Comparison of ENCODE assay signal across 8 mouse cellular contexts in the genomic region with DNA sequence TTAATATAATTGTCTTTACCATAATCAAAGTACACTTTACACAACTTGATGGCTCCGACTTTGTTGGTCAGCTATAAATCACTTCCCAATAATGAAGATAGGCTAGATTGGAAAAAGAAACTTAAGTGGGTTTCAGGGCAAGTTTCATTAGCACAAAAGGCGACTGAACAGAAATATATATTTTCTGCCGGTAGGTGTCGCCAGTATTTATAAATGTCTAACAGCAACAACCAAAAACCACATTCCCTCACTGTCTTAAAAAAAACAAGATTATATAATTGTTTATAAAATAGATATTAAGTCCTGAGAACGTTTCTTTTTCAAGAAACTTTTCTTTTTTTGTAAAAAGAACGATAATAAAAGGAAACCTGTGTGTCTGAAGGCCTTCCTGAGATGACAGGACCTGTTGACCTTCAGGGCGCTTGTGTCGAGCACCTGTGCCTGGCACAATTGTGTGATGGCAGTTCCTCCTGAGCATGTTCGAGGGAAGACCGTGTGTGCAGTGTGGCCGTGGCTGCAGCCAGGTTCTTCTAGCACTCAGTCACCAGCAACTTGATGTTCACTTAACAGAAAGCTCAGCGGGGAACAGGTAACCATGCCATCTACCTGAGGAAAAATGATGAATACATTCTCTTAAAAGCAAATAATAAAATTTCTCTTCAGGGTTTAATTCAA.
DNase-seq lines count a peak whose midpoint lies in the region; ATAC-seq and TF ChIP-seq lines count a peak whose summit lies in the region.

No protein-coding gene starts in this region.

- no peak for TF ChIP-seq POLR2A in bone marrow macrophage, adult 2 months (IDR thresholded peaks at IDR 0.05; ENCODE audit: borderline replicate concordance, low read depth, low read length)
- no peak for TF ChIP-seq POLR2A in olfactory bulb, adult 2 months (IDR thresholded peaks at IDR 0.05; ENCODE audit: insufficient read depth, low read depth, low read length)

- peak overlapping the region; percentile 79 for H3K4me2 ChIP-seq in liver, embryonic 14.5 days (ENCODE audit: low read depth)
- H3K4me2 ChIP-seq in liver, embryonic 11.5 days = no peak overlapping the region
- H3K4me2 ChIP-seq in heart, embryonic 14.5 days (ENCODE audit: low read length) = peak overlapping the region; percentile 98; the same call in 1 of the 2 replicates

- H3K4me3 ChIP-seq in liver, embryonic 14.5 days (ENCODE audit: insufficient read depth in 1 of 2, low read depth in 2 of 2, low read length in 2 of 2) = no peak overlapping the region
- H3K4me3 ChIP-seq in liver, embryonic 11.5 days (ENCODE audit: low read depth, low read length) = no peak overlapping the region
- H3K4me3 ChIP-seq in bone marrow macrophage, adult 2 months (ENCODE audit: insufficient read depth, low read length) = no peak overlapping the region
- no peak overlapping the region for H3K4me3 ChIP-seq in heart, embryonic 14.5 days (ENCODE audit: control insufficient read depth in 1 of 2, insufficient read depth in 1 of 2, low read depth in 1 of 2, low read length in 2 of 2)
- H3K4me3 ChIP-seq in olfactory bulb, adult 2 months (ENCODE audit: insufficient read depth, low read depth, low read length) = peak overlapping the region; percentile 46

- ATAC-seq in liver, embryonic 14.5 days (ENCODE audit: insufficient read depth) = no peak
- ATAC-seq in liver, embryonic 11.5 days (replicated peaks; ENCODE audit: low FRiP score) = no peak
- ATAC-seq in heart, embryonic 14.5 days (ENCODE audit: insufficient number of reproducible peaks, insufficient read depth, low FRiP score, low read depth) = no peak
- no peak for ATAC-seq in megakaryocyte-erythroid progenitor cell, adult 5-6 weeks (replicated peaks; ENCODE audit: low FRiP score, low TSS enrichment, poor library complexity, severe bottlenecking)

- TF ChIP-seq EP300 in liver, embryonic 14.5 days (IDR thresholded peaks at IDR 0.05; ENCODE audit: low read depth) = no peak

- TF ChIP-seq CTCF in liver, embryonic 14.5 days (IDR thresholded peaks at IDR 0.05; ENCODE audit: low read depth) = peak; percentile 26
- 0 out of 2 replicates have a peak, but pooled peaks have one; percentile 10 for TF ChIP-seq CTCF in bone marrow macrophage, adult 2 months (IDR thresholded peaks at IDR 0.05; ENCODE audit: low read depth, low read length)
- no peak for TF ChIP-seq CTCF in olfactory bulb, adult 2 months (IDR thresholded peaks at IDR 0.05; ENCODE audit: insufficient read depth, low read depth, low read length)

- H3K4me1 ChIP-seq in liver, embryonic 14.5 days (replicated peaks; ENCODE audit: control insufficient read depth in 2 of 2, insufficient read depth in 2 of 2, low read length in 1 of 2) = peaks cover 0 to 20% of the 10 kb centered on the region in 2 experiments; a peak in 2 of 4 replicates
- H3K4me1 ChIP-seq in liver, embryonic 11.5 days (replicated peaks; ENCODE audit: control insufficient read depth, insufficient read depth, low read length) = peaks cover 9% of the 10 kb centered on the region; the same call in 1 of the 2 replicates
- peaks cover 17% of the 10 kb centered on the region for H3K4me1 ChIP-seq in bone marrow macrophage, adult 2 months (ENCODE audit: control insufficient read depth, insufficient read depth, low read length)
- peaks cover 8 to 13% of the 10 kb centered on the region in 2 experiments for H3K4me1 ChIP-seq in heart, embryonic 14.5 days (ENCODE audit: control insufficient read depth in 2 of 2, insufficient read depth in 2 of 2, low read length in 2 of 2)
- H3K4me1 ChIP-seq in olfactory bulb, adult 2 months (ENCODE audit: control insufficient read depth, insufficient read depth, low read length) = peaks cover 11% of the 10 kb centered on the region

- no peaks in the 10 kb centered on the region for H3K9me3 ChIP-seq in liver, embryonic 14.5 days (ENCODE audit: control insufficient read depth, low read length)
- H3K9me3 ChIP-seq in liver, embryonic 11.5 days (ENCODE audit: control insufficient read depth, low read length) = no peaks in the 10 kb centered on the region
- H3K9me3 ChIP-seq in heart, embryonic 14.5 days (ENCODE audit: control insufficient read depth, low read length) = no peaks in the 10 kb centered on the region

- WGBS in liver, embryonic 14.5 days (ENCODE audit: insufficient replicate concordance) = 24% methylated on average over 12 of the region's 12 CpGs
- WGBS in liver, embryonic 11.5 days = 33% methylated on average over 12 of the region's 12 CpGs
- 33% methylated on average over 12 of the region's 12 CpGs for WGBS in heart, embryonic 14.5 days
- WGBS in olfactory bulb, adult 2 months = 34% methylated on average over 12 of the region's 12 CpGs

- DNase-seq in adrenal gland, postnatal 10 days = peak; percentile 51
- no peak for DNase-seq in adrenal gland, postnatal 25 days
- peak in 1 of 3 experiments; percentile 32 for DNase-seq in liver, embryonic 14.5 days (ENCODE audit: low read depth in 3 of 3, low spot score in 3 of 3)
- no peak for DNase-seq in liver, embryonic 11.5 days (ENCODE audit: low spot score)

- H3K9ac ChIP-seq in liver, embryonic 14.5 days (replicated peaks) = no peak overlapping the region
- no peak overlapping the region for H3K9ac ChIP-seq in liver, embryonic 11.5 days (ENCODE audit: low read depth, low read length)
- H3K9ac ChIP-seq in heart, embryonic 14.5 days (ENCODE audit: low read length) = no peak overlapping the region

- H3K36me3 ChIP-seq in liver, embryonic 14.5 days (replicated peaks; ENCODE audit: control insufficient read depth, insufficient read depth, low read depth) = no peaks in the 10 kb centered on the region
- H3K36me3 ChIP-seq in liver, embryonic 11.5 days (ENCODE audit: control insufficient read depth, insufficient read depth, low read length) = no peaks in the 10 kb centered on the region
- H3K36me3 ChIP-seq in heart, embryonic 14.5 days (ENCODE audit: control insufficient read depth, insufficient read depth, low read length) = no peaks in the 10 kb centered on the region

- H3K27ac ChIP-seq in liver, embryonic 14.5 days = no peak overlapping the region
- H3K27ac ChIP-seq in liver, embryonic 11.5 days (ENCODE audit: low read depth, low read length) = no peak overlapping the region
- no peak overlapping the region for H3K27ac ChIP-seq in bone marrow macrophage, adult 2 months (ENCODE audit: insufficient read depth, low read depth, low read length)
- no peak overlapping the region for H3K27ac ChIP-seq in heart, embryonic 14.5 days (replicated peaks in 1 of 2; ENCODE audit: control insufficient read depth in 1 of 2, insufficient read depth in 1 of 2, low read depth in 2 of 2, low read length in 2 of 2)
- H3K27ac ChIP-seq in olfactory bulb, adult 2 months (ENCODE audit: insufficient read depth, low read depth, low read length) = peak overlapping the region; percentile 50; the same call in 1 of the 2 replicates

- H3K27me3 ChIP-seq in liver, embryonic 14.5 days (ENCODE audit: control insufficient read depth, insufficient read depth, low read length) = peaks cover 6% of the 10 kb centered on the region
- H3K27me3 ChIP-seq in liver, embryonic 11.5 days (replicated peaks; ENCODE audit: control insufficient read depth, insufficient read depth, low read length) = no peaks in the 10 kb centered on the region; the same call in 1 of the 2 replicates
- H3K27me3 ChIP-seq in heart, embryonic 14.5 days (ENCODE audit: control insufficient read depth, insufficient read depth, low read length) = no peaks in the 10 kb centered on the region
